Mouse (Mus musculus) central nervous system, embryonic 14 days (tissue): ENCODE data around the gene Pifo. TPM values are rescaled to one million over a fixed set of nuclear protein-coding genes. Genes with fewer than 3 reads are reported as not detected.

Experiments
- polyA plus RNA-seq: library from polyadenylated mRNA; depleted of rRNA; stranded (reverse); fragments of >200 nt; gene quantifications from 2 replicates; pipeline ENCODE4 v1.2.3, GENCODE M21; 2012; rRNA removed

The Pifo gene
- 3.2 and 4.1 TPM in 2 replicates for polyA plus RNA-seq

GRCm38 (mm10) chr3:106014546-106014945 is at the start of gene Pifo:
Gene Pifo, minus strand, starts transcription at chr3:106014646.

GRCm38 (mm10) chr3:106032781-106033180 is 18.3 kb upstream of the Pifo start, which contains the start of gene Chil5:
Gene Chil5, minus strand, starts transcription at chr3:106032814.

GRCm38 (mm10) chr3:105973411-105973810 is 41.0 kb downstream of the Pifo start, which contains the start of gene Ovgp1:
Gene Ovgp1, plus strand, starts transcription at chr3:105973711.

DNA sequence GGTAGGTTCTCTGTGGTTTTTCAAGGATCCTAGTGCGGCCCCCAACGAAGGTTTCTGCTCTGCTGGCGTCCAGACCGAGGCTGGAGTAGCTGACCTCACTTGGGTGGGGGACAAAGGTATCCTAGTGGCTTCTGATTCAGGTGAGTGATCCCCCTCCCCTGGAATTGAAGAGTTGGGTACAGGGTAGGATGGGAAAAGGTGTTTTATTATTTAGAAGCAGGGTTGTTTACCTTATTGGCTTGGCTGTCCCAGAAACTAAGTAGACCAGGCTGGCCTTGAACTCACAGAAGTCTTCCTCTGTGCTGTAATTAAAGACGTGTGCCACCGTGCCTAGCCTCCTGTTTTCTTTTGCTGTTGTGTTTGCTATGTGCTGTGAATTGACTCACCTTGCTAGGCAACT is 54.4 kb downstream of the Pifo start, which contains the start of gene Atp5f1:
Gene Atp5f1, minus strand, starts transcription at position 101 of the 400 bp plus-strand sequence.

DNA sequence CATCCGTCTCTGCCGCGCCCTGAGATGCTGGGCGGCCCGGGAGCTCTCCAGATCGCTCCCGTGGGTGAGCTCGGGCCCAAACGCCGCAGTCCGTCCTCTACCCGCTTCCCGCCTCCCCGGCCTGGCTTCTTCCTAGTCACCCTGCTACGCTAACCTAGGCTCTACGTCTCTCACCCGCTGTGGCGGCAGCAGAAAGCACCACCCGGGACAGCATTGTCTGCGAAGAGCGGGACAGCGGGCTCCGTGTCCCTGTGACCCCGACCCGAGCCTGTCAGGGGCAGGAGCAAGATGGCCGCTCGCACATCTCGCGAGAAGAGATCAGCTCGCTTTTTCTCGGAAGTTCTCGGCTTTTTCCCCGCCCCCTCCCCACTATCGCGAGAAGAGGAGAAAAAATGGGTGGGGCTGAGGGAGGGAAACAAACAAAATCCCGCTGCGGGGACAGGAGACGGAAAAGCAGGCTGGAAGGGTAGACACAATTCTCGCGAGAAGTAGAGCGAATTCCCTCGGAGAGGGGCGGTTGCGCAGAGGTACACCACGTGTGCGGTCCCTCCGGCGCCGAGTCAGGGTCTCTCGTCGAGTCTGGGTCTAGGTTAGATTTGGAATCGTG is 55.4 kb downstream of the Pifo start, which contains the start of gene Wdr77:
Gene Wdr77, plus strand, starts transcription at position 396 of the 607 bp plus-strand sequence.

Other genes with a start within 250 kb of the Pifo start
- gene Rap1a, start 213.3 kb downstream of the Pifo start, polyA plus RNA-seq: 42.0 and 45.6 TPM in 2 replicates
- gene Adora3, start 143.8 kb downstream of the Pifo start, polyA plus RNA-seq: 0.22 and 0.30 TPM in 2 replicates
- 0.16 TPM in 1 of 2 replicates, not detected in the other for gene Tmigd3, start 143.7 kb downstream of the Pifo start, polyA plus RNA-seq
- gene I830077J02Rik, start 82.0 kb downstream of the Pifo start, polyA plus RNA-seq: 0.50 and 0.61 TPM in 2 replicates
- 65.3 and 74.5 TPM in 2 replicates for gene Wdr77, start 55.3 kb downstream of the Pifo start, polyA plus RNA-seq
- gene Atp5f1, start 54.5 kb downstream of the Pifo start, polyA plus RNA-seq: 306 and 320 TPM in 2 replicates
- gene Ovgp1, start 40.9 kb downstream of the Pifo start, polyA plus RNA-seq: 13.5 and 14.0 TPM in 2 replicates
- gene Chil5, start 18.2 kb upstream of the Pifo start, polyA plus RNA-seq: not detected in 2 replicates
- 1.2 and 1.3 TPM in 2 replicates for gene Chia1, start 98.6 kb upstream of the Pifo start, polyA plus RNA-seq
- gene Chil3, start 152.9 kb upstream of the Pifo start, polyA plus RNA-seq: not detected in 2 replicates
- gene Chil4, start 204.9 kb upstream of the Pifo start, polyA plus RNA-seq: not detected in 2 replicates